Mouse (Mus musculus) MEL (cell line): ENCODE measurements around the gene Mal. TPM values are rescaled to one million over a fixed set of nuclear protein-coding genes. Genes with fewer than 3 reads are reported as not detected.
A peak's percentile ranks its signal among the peaks of the same experiment; 100 is the strongest.

Experiments used
- DNase-seq: peaks from one replicate; pipeline ENCODE4 v3.0.0; 2011; ENCODE audit warnings: low read depth, low spot score
- H3K27ac ChIP-seq: 2 replicates; pipeline ENCODE4 v1.5.1; 2012; ENCODE audit warnings: low read depth, mild to moderate bottlenecking, control low read depth, low read length, moderate library complexity; ENCODE audit not compliant: control insufficient read depth
- H3K27me3 ChIP-seq, 2 experiments: fragments of 150-350 bp in 1 of 2; sonication (generic) in 1 of 2; 2 replicates each; pipeline ENCODE4 v1.6.1; 2012; ENCODE audit warnings: low read length in 2 of 2, mild to moderate bottlenecking in 2 of 2, improper control_type of control experiment in 1 of 2, moderate library complexity in 1 of 2; ENCODE audit not compliant: insufficient read depth in 2 of 2, control insufficient read depth in 1 of 2
- H3K36me3 ChIP-seq, 2 experiments: 2 replicates each; pipeline ENCODE4 v1.6.1; 2012 to 2014; ENCODE audit warnings: low read length in 2 of 2, improper control_type of control experiment in 1 of 2, inconsistent platforms in 1 of 2, mild to moderate bottlenecking in 1 of 2; ENCODE audit not compliant: insufficient read depth in 2 of 2, control insufficient read depth in 1 of 2
- H3K4me1 ChIP-seq, 2 experiments: fragments of 150-350 bp in 1 of 2; sonication (generic) in 1 of 2; 2 replicates each; pipeline ENCODE4 v1.6.1; 2012; ENCODE audit warnings: low read length in 2 of 2, improper control_type of control experiment in 1 of 2, mild to moderate bottlenecking in 1 of 2; ENCODE audit not compliant: insufficient read depth in 2 of 2, control insufficient read depth in 1 of 2
- H3K4me3 ChIP-seq, 2 experiments: fragments of 150-350 bp in 1 of 2; sonication (generic) in 1 of 2; 2 replicates each; pipeline ENCODE4 v1.5.1; 2012; ENCODE audit warnings: low read depth in 2 of 2, low read length in 2 of 2, mild to moderate bottlenecking in 2 of 2, moderate library complexity in 2 of 2, control low read depth in 1 of 2, improper control_type of control experiment in 1 of 2; ENCODE audit not compliant: control insufficient read depth in 1 of 2, insufficient read depth in 1 of 2
- H3K79me2 ChIP-seq: 2 replicates; pipeline ENCODE4 v1.6.1; 2012; ENCODE audit warnings: mild to moderate bottlenecking, low read length, moderate library complexity; ENCODE audit not compliant: control insufficient read depth, poor library complexity, insufficient read depth
- H3K9ac ChIP-seq: 2 replicates; pipeline ENCODE4 v1.6.1; 2012; ENCODE audit warnings: low read depth, mild to moderate bottlenecking, control low read depth, low read length, moderate library complexity; ENCODE audit not compliant: control insufficient read depth, poor library complexity, severe bottlenecking
- H3K9me3 ChIP-seq: fragments of 150-350 bp; sonication (generic); replicated peaks from 2 replicates; pipeline ENCODE4 v1.6.1; 2012; ENCODE audit warnings: mild to moderate bottlenecking, low read length, improper control_type of control experiment, moderate library complexity; ENCODE audit not compliant: insufficient read depth
- BHLHE40 ChIP-seq: IDR thresholded peaks from 2 replicates; pipeline ENCODE4 v1.6.1; 2012; ENCODE audit warnings: low read depth, mild to moderate bottlenecking, inconsistent platforms, low read length, improper control_type of control experiment, borderline replicate concordance
- CHD1 ChIP-seq: IDR thresholded peaks from 2 replicates; pipeline ENCODE4 v1.6.1; 2012; ENCODE audit warnings: low read depth, mild to moderate bottlenecking, inconsistent platforms, low read length, improper control_type of control experiment
- GABPA ChIP-seq: IDR thresholded peaks from 2 replicates; pipeline ENCODE4 v1.6.1; 2012; ENCODE audit warnings: low read depth, mild to moderate bottlenecking, inconsistent platforms, low read length, improper control_type of control experiment, moderate library complexity
- JUND ChIP-seq: IDR thresholded peaks from 2 replicates; pipeline ENCODE4 v1.6.1; 2011; ENCODE audit warnings: low read depth, mild to moderate bottlenecking, improper control_type of control experiment, low read length
- MAFK ChIP-seq: IDR thresholded peaks from 2 replicates; pipeline ENCODE4 v1.6.1; 2011; ENCODE audit warnings: low read depth, mild to moderate bottlenecking, low read length, improper control_type of control experiment, borderline replicate concordance
- MAX ChIP-seq: IDR thresholded peaks from 2 replicates; pipeline ENCODE4 v1.6.1; 2011; ENCODE audit warnings: low read length, improper control_type of control experiment
- MEF2A ChIP-seq: IDR thresholded peaks from 2 replicates; pipeline ENCODE4 v1.6.1; 2014; ENCODE audit warnings: low read depth, mild to moderate bottlenecking, inconsistent platforms, low read length, improper control_type of control experiment; ENCODE audit not compliant: poor library complexity, insufficient replicate concordance, severe bottlenecking; ENCODE audit errors: extremely low read depth
- MXI1 ChIP-seq: IDR thresholded peaks from 2 replicates; pipeline ENCODE4 v1.6.1; 2011; ENCODE audit warnings: mild to moderate bottlenecking, low read depth, low read length, improper control_type of control experiment
- MYB ChIP-seq: IDR thresholded peaks from 2 replicates; pipeline ENCODE4 v1.6.1; 2011; ENCODE audit warnings: mild to moderate bottlenecking, low read depth, low read length, improper control_type of control experiment
- MYC ChIP-seq: IDR thresholded peaks from 2 replicates; pipeline ENCODE4 v1.6.1; 2011; ENCODE audit warnings: low read depth, mild to moderate bottlenecking, low read length, improper control_type of control experiment, moderate library complexity
- NELFE ChIP-seq: IDR thresholded peaks from 2 replicates; pipeline ENCODE4 v1.6.1; 2011; ENCODE audit warnings: low read depth, low read length, improper control_type of control experiment
- POLR2AphosphoS2 ChIP-seq: IDR thresholded peaks from 2 replicates; pipeline ENCODE4 v1.6.1; 2011; ENCODE audit warnings: low read length, improper control_type of control experiment
- RCOR1 ChIP-seq: IDR thresholded peaks from 2 replicates; pipeline ENCODE4 v1.6.1; 2012; ENCODE audit warnings: low read depth, mild to moderate bottlenecking, inconsistent platforms, low read length, improper control_type of control experiment
- TBP ChIP-seq: IDR thresholded peaks from 2 replicates; pipeline ENCODE4 v1.8.0; 2011; ENCODE audit warnings: low read depth, low read length, improper control_type of control experiment
- ZKSCAN1 ChIP-seq: IDR thresholded peaks from 2 replicates; pipeline ENCODE4 v1.6.1; 2012; ENCODE audit warnings: low read depth, mild to moderate bottlenecking, inconsistent platforms, low read length, improper control_type of control experiment, moderate library complexity
- ZNF384 ChIP-seq: IDR thresholded peaks from 2 replicates; pipeline ENCODE4 v1.6.1; 2012; ENCODE audit warnings: low read depth, mild to moderate bottlenecking, inconsistent platforms, low read length, improper control_type of control experiment
- polyA plus RNA-seq, 2 experiments: library from polyadenylated mRNA; stranded (reverse) in 1 of 2; unstranded in 1 of 2; fragments of >175 nt in 1 of 2; fragments of >200 nt in 1 of 2; gene quantifications; 2 replicates each; pipeline versions ENCODE4 v1.2.1 to v1.2.4; 2012; ENCODE audit warnings: low replicate concordance in 2 of 2, low read depth in 1 of 2; ENCODE audit not compliant: insufficient read length in 2 of 2, insufficient read depth in 1 of 2, missing spikeins in 1 of 2
- total RNA-seq: library from RNA; depleted of rRNA; stranded (reverse); fragments of 300-350 nt; gene quantifications from 2 replicates; pipeline ENCODE4 v1.2.3, GENCODE M21; 2012

Mal gene
- total and polyA plus RNA-seq, 3 experiments, result not detected

GRCm38 (mm10) chr2:127654786-127655185 lies 1.7 kb downstream of the Mal start:
- no peak for DNase-seq
- peaks cover 3% of the 10 kb centered on the region in 2 experiments; a peak in 3 of 4 replicates for H3K27me3 ChIP-seq
- no peak overlapping the region for H3K9ac ChIP-seq
- H3K27ac ChIP-seq, result no peak overlapping the region
- no peaks in the 10 kb centered on the region for H3K79me2 ChIP-seq
- no peaks in the 10 kb centered on the region for H3K36me3 ChIP-seq
- H3K4me1 ChIP-seq, result no peaks in the 10 kb centered on the region
- no peaks in the 10 kb centered on the region for H3K9me3 ChIP-seq
- H3K4me3 ChIP-seq, result no peak overlapping the region
- TF ChIP-seq ZKSCAN1 (0 out of 2 replicates have a peak, but pooled peaks have one; percentile 18), CHD1 (no peak)

DNA sequence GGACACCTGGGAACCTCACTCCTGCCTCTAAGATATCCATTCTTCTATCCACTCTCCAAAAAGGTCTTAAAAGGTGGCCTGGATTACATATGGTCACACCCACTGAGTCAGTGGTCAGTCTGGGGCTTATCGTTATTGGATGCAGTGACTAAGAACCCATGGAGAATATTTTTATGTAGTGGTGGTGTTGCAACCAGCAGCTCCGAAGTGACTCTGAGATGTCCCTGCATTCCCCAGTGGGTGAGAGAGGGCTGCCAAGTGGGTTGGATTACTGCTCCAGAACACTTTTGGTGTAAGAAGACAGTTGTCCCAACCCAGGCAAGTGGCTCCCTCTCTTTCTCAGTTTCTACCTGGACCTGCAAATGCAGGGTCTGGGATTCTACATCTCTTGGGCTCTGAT lies 3.7 kb downstream of the Mal start:
- Histone ChIP-seq H3K79me2 (no peaks in the 10 kb centered on the region), H3K27ac (no peak overlapping the region), H3K4me3 (no peak overlapping the region), H3K9me3 (no peaks in the 10 kb centered on the region), H3K4me1 (no peaks in the 10 kb centered on the region), H3K36me3 (no peaks in the 10 kb centered on the region), H3K9ac (no peak overlapping the region), H3K27me3 (peaks cover 0 to 8% of the 10 kb centered on the region in 2 experiments; a peak in 2 of 4 replicates)
- no peak for DNase-seq
- no peak for TF ChIP-seq RCOR1
- TF ChIP-seq ZNF384, result no peak
- no peak for TF ChIP-seq NELFE
- TF ChIP-seq MXI1, result no peak
- TF ChIP-seq BHLHE40, result no peak
- no peak for TF ChIP-seq CHD1

DNA sequence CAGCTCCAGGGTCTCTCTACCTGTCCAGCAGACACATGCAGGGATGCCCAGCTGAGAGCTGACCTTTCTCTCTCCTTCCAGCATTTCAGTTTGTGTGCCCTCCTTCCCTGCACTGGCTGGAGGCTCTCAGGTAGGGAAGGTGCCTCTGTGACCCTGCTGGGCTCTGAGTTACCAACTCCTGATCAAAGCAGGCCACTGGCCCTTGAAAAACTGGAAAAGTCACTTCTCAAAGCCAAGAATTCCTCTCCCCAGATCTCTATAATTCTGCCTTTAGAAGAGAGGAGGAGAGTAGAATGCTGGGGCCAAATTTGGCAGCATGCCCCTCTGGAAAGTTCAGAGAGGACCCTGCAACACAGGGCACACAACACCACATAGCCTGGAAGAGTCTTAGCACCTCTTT lies 4.2 kb downstream of the Mal start:
- H3K9ac ChIP-seq, result no peak overlapping the region
- no peak for DNase-seq
- no peaks in the 10 kb centered on the region for H3K79me2 ChIP-seq
- no peak overlapping the region for H3K4me3 ChIP-seq
- no peaks in the 10 kb centered on the region for H3K36me3 ChIP-seq
- TF ChIP-seq CHD1 (no peak), MYC (no peak), MAFK (no peak), ZNF384 (no peak), GABPA (no peak), POLR2AphosphoS2 (no peak), MEF2A (no peak), TBP (no peak), MYB (no peak), JUND (no peak), MAX (no peak)
- H3K9me3 ChIP-seq, result no peaks in the 10 kb centered on the region
- no peak overlapping the region for H3K27ac ChIP-seq
- H3K27me3 ChIP-seq, result peaks cover 0 to 8% of the 10 kb centered on the region in 2 experiments; a peak in 2 of 4 replicates
- H3K4me1 ChIP-seq, result no peaks in the 10 kb centered on the region
